Mouse (Mus musculus): ENCODE measurements around the gene Atg16l2. TPM values are rescaled to one million over a fixed set of nuclear protein-coding genes. Genes with fewer than 3 reads are reported as not detected.

The Atg16l2 gene
- polyA plus RNA-seq, 1 experiment: 13.2 TPM

DNA sequence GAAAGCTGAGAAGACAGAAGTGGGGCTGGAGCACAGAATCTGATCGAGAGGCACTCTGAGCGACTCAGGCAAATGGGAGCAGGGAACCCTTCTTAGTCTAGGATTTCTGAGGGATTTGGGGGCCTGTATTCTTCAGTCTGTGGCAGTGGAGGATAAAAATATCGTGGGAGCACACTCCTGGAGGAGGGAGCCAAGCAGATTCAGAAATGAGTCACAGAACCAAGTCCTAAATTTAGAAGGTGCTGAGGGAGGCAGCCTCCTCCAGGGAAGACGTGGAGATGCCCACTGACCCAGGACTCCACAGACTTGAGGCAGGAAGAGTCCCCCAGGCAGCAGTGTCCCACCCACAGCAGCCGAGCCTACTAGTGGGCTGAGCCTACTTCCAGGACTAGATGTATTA lies 12.3 kb upstream of the Atg16l2 start:
- Histone ChIP-seq H3K4me3 (ENCODE audit: insufficient read depth, low read length) (no peak overlapping the region), H3K27ac (ENCODE audit: insufficient read depth, low read depth, low read length) (no peak overlapping the region), H3K4me1 (ENCODE audit: control insufficient read depth, insufficient read depth, low read length) (peaks cover 21% of the 10 kb centered on the region)
- no peak for TF ChIP-seq POLR2A (IDR thresholded peaks at IDR 0.05; ENCODE audit: borderline replicate concordance, low read depth, low read length)

DNA sequence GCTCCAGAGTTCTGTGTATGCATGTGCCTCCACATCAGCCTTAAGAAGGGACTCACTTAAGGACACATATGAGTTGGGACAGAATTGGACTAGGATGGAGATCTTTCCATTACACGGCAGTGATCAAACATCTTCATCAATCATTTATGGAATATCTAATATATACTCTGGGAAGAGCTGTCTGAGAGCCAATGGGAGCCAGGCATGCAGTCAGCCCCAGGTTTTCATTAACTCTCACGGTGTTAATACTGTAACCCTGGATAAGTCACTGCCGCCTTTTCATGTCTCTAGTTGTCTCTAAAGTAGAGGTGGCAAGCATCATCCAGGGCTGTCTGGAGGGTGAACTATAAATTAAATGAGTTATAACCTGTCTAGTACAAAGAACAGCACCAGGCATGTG lies 11.0 kb upstream of the Atg16l2 start:
- H3K27ac ChIP-seq (ENCODE audit: insufficient read depth, low read depth, low read length): no peak overlapping the region
- TF ChIP-seq POLR2A (IDR thresholded peaks at IDR 0.05; ENCODE audit: borderline replicate concordance, low read depth, low read length): no peak
- TF ChIP-seq CTCF (IDR thresholded peaks at IDR 0.05; ENCODE audit: low read depth, low read length): no peak
- no peak overlapping the region for H3K4me3 ChIP-seq (ENCODE audit: insufficient read depth, low read length)
- peaks cover 21% of the 10 kb centered on the region for H3K4me1 ChIP-seq (ENCODE audit: control insufficient read depth, insufficient read depth, low read length)

DNA sequence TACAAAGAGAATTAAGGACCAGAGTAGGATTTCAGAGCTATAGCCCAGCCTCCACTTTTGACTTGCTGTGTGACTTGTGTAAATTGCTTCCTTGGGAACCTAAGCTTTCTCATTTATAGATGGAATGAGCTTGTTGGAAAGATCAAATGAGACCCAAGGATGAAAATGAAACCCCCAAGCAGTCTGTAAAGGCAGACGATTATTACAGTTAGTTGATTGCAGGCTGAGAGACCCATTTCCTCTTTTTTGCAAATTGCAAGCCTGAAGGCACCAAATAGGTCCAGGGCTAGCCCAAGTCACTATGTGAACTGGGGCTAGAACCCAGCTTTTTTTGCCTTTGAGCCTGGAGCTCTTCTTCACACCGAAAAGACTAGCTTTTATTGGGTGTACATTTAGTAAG lies 9.0 kb upstream of the Atg16l2 start:
- TF ChIP-seq POLR2A (IDR thresholded peaks at IDR 0.05; ENCODE audit: borderline replicate concordance, low read depth, low read length): no peak
- no peak for TF ChIP-seq CTCF (IDR thresholded peaks at IDR 0.05; ENCODE audit: low read depth, low read length)
- Histone ChIP-seq H3K4me3 (ENCODE audit: insufficient read depth, low read length) (peak overlapping the region; percentile 82), H3K27ac (ENCODE audit: insufficient read depth, low read depth, low read length) (peak overlapping the region; percentile 70), H3K4me1 (ENCODE audit: control insufficient read depth, insufficient read depth, low read length) (peaks cover 21% of the 10 kb centered on the region)

DNA sequence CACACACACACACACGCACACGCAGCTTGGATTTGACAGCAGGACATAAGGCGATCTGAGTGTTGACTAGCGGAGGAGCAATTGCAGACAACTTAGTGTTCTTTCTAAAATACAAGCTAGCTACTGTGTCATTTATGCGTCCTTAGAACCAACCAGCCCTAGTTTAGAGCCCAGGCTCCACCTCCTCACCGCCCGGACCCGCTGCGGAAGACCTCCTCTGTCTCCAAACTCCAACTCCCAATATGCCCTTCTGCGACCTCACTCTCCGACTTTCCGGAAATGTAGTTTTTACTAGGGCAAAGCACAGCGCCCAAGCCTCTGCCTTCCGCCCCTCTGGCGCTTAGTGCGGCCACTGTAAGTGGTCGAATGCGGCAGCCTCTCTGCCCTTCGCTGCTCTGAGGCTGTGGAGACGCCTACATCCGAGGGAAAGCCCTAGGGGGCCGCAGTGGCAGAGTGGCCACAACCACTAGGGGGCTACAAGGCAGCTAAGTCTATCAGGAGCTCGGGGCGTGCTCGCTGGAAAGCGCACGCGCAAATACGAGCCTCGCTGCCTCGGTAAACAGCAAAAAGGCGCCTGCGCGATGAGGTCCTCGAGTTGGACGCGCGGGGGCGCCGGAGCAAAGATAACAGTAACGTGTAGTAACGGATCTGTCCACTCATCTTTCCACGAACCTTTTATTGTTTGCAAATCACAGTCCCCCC lies 8.4 kb upstream of the Atg16l2 start:
- peak overlapping the region; percentile 82 for H3K4me3 ChIP-seq (ENCODE audit: insufficient read depth, low read length)
- no peak for TF ChIP-seq POLR2A (IDR thresholded peaks at IDR 0.05; ENCODE audit: borderline replicate concordance, low read depth, low read length)
- TF ChIP-seq CTCF (IDR thresholded peaks at IDR 0.05; ENCODE audit: low read depth, low read length): peak; percentile 95
- H3K4me1 ChIP-seq (ENCODE audit: control insufficient read depth, insufficient read depth, low read length): peaks cover 21% of the 10 kb centered on the region
- peak overlapping the region; percentile 94 for H3K27ac ChIP-seq (ENCODE audit: insufficient read depth, low read depth, low read length)

DNA sequence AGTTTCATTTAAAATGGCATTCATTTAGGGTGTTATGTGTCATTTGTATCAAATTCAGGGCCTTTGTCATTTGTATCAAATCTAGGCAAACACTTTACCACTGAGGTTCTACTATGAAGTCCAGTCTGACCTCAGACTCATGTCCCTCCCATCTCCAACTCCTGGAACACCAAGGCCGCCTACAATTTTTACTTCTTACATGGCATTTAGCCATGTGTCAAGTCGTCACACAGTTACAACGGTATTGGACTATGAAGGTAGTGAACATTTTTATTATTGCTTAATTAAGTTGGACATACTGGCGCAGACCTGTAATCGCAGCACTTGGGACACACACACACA lies 7.9 kb upstream of the Atg16l2 start:
- TF ChIP-seq CTCF (IDR thresholded peaks at IDR 0.05; ENCODE audit: low read depth, low read length): no peak
- TF ChIP-seq POLR2A (IDR thresholded peaks at IDR 0.05; ENCODE audit: borderline replicate concordance, low read depth, low read length): no peak
- peaks cover 20% of the 10 kb centered on the region for H3K4me1 ChIP-seq (ENCODE audit: control insufficient read depth, insufficient read depth, low read length)
- H3K4me3 ChIP-seq (ENCODE audit: insufficient read depth, low read length): peak overlapping the region; percentile 82
- peak overlapping the region; percentile 94 for H3K27ac ChIP-seq (ENCODE audit: insufficient read depth, low read depth, low read length)

DNA sequence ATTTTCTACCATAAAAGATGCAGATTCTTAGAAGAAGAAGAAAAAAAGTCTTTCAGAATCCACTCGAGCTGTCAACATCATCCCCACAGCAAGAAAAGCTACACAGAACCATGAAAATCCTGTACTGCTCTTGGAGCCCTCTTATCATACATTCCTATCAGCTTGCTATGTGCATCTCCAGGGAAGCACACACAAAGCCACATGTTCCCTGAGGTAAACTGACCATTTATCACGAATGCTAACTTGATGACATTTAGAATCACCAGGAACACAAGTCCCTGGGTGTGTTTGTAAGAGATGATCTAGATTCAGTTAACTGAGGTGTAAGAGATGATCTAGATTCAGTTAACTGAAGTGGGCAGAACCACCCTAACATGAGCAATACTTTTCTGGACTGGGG lies 4.8 kb upstream of the Atg16l2 start:
- TF ChIP-seq CTCF (IDR thresholded peaks at IDR 0.05; ENCODE audit: low read depth, low read length) (no peak), POLR2A (IDR thresholded peaks at IDR 0.05; ENCODE audit: borderline replicate concordance, low read depth, low read length) (no peak)
- Histone ChIP-seq H3K27ac (ENCODE audit: insufficient read depth, low read depth, low read length) (no peak overlapping the region), H3K4me3 (ENCODE audit: insufficient read depth, low read length) (no peak overlapping the region), H3K4me1 (ENCODE audit: control insufficient read depth, insufficient read depth, low read length) (peaks cover 15% of the 10 kb centered on the region)

DNA sequence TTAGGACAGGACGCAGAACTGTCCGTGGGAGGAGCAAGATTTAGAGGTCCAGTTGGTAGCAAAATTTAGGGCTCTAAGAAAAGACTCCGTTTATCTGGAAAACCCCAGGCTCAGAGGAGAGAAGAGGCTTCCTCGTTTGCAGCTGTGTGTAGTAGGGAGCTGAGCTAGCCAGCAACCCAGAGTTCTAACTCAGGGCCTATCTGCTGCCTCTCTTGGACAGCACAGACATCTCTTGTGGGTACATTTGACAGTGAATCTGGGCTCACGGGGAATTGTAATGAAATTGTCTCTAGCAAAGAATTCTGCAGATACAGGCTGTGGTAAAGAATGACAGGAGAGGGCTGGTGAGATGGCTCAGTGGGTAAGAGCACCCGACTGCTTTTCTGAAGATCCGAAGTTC lies 640 bp upstream of the Atg16l2 start:
- Histone ChIP-seq H3K27ac (ENCODE audit: insufficient read depth, low read depth, low read length) (no peak overlapping the region), H3K4me3 (ENCODE audit: insufficient read depth, low read length) (no peak overlapping the region), H3K4me1 (ENCODE audit: control insufficient read depth, insufficient read depth, low read length) (peaks cover 17% of the 10 kb centered on the region)
- TF ChIP-seq CTCF (IDR thresholded peaks at IDR 0.05; ENCODE audit: low read depth, low read length) (no peak), POLR2A (IDR thresholded peaks at IDR 0.05; ENCODE audit: borderline replicate concordance, low read depth, low read length) (no peak)

DNA sequence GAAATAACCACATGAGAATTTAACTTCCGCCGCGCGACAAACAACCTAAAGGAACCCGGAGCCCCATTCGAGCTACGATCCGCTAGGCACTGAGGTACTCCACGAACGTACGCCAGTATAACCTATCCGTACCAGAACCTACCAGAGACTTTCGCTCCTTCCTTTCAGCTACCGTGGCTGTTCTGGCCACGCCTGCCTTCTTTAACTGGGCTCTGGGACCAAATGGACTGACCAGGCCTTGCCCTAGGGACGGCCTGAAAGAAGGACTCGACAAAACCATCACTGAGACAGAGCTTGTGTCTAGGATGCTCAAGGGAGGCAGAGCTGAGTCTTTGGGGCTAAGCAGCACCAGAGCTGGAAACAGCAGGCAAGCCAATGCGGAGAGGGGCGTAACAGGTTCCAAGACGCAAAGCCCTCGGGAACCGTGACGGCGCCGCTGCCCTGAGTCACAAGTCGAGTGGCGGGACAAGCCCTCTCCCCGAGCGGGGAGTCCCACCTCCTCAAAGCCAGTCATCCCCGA lies 630 bp downstream of the Atg16l2 start:
- Histone ChIP-seq H3K4me3 (ENCODE audit: insufficient read depth, low read length) (peak overlapping the region; percentile 92), H3K27ac (ENCODE audit: insufficient read depth, low read depth, low read length) (peak overlapping the region; percentile 54), H3K4me1 (ENCODE audit: control insufficient read depth, insufficient read depth, low read length) (peaks cover 17% of the 10 kb centered on the region)
- TF ChIP-seq POLR2A (IDR thresholded peaks at IDR 0.05; ENCODE audit: borderline replicate concordance, low read depth, low read length) (no peak), CTCF (IDR thresholded peaks at IDR 0.05; ENCODE audit: low read depth, low read length) (no peak)

DNA sequence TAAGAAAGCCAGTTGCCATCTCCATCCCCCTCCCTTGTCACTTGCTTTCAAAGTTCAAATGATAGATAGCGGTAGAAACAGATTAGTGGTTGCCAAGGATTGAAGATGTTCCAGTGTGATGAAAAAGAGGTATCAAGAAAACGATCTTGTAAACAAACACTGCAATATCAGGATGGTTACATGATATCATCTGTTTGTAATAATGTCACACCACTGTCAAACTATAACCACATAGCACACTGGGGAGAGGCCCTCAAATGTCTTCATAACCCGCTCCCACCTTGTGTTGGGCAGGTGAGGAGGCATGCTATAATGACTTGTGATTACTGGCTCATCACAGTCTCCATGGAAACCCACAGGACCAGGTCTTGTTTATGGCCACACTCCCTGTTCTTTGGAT lies 3.7 kb downstream of the Atg16l2 start:
- TF ChIP-seq CTCF (IDR thresholded peaks at IDR 0.05; ENCODE audit: low read depth, low read length) (no peak), POLR2A (IDR thresholded peaks at IDR 0.05; ENCODE audit: borderline replicate concordance, low read depth, low read length) (no peak)
- Histone ChIP-seq H3K4me3 (ENCODE audit: insufficient read depth, low read length) (no peak overlapping the region), H3K27ac (ENCODE audit: insufficient read depth, low read depth, low read length) (no peak overlapping the region), H3K4me1 (ENCODE audit: control insufficient read depth, insufficient read depth, low read length) (peaks cover 17% of the 10 kb centered on the region)

DNA sequence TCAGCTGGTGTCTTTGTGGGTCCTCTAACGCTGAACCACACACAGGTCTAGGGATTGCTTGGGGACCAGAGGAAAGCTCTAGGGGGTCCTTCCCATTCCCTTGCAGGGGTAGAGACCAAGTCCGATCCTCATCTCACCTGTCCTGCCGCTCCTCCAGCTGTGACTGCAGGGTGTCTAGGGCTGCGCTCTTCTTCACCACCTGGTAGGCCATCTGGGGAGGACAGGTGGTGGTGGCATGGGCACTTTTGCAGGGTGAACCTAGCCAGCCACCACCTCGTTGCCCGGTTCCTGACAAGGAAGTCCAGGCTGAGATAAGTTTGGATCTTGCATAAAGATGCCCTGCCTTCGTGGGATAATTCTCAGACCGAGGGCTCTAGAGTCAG lies 5.0 kb downstream of the Atg16l2 start:
- H3K4me3 ChIP-seq (ENCODE audit: insufficient read depth, low read length): no peak overlapping the region

More for the DNA sequence above, 5.0 kb downstream of the Atg16l2 start:
- Histone ChIP-seq H3K27ac (ENCODE audit: insufficient read depth, low read depth, low read length) (no peak overlapping the region), H3K4me1 (ENCODE audit: control insufficient read depth, insufficient read depth, low read length) (peaks cover 10% of the 10 kb centered on the region; the same call in 1 of the 2 replicates)
- TF ChIP-seq POLR2A (IDR thresholded peaks at IDR 0.05; ENCODE audit: borderline replicate concordance, low read depth, low read length) (no peak), CTCF (IDR thresholded peaks at IDR 0.05; ENCODE audit: low read depth, low read length) (no peak)

All from bone marrow macrophage, adult 2 months (primary cell).